Mouse (Mus musculus): ENCODE data around the gene Mrps7.
"Not testable (repeated sequence)": the region's sequence is repeated elsewhere in the genome, so short reads cannot be mapped to it uniquely, and the experiment has no call there.

DNA sequence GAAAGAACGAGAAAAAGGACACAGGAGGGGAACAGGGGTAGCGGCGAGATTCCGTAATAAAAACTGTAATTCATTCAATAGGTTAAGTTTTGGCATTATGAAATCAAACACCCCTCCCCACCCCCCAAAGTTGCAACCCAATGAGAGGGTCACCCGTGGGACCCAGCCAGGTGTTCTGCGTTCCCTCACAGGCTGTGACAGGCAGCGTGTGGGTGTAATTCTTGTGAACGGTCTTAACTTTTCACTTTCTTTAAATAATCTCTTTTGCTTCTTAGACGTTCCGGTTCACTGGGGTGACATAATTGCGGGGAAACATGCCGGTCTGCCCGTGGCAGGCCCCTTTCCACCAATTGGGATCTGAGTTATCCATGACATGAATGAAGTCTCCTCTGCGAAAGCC, 41.8 kb downstream of the Mrps7 start:
- not testable (repeated sequence) for TF ChIP-seq CTCF (IDR thresholded peaks at IDR 0.05; ENCODE audit: control insufficient read depth, insufficient read depth, insufficient replicate concordance, low read depth, low read length); POLR2A (IDR thresholded peaks at IDR 0.05; ENCODE audit: control insufficient read depth, low read depth, low read length)

Measured in testis, adult 2 months (tissue).